Mouse (Mus musculus) embryonic fibroblast, embryonic 13.5 days (primary cell): ENCODE measurements around the gene Sin3b. TPM values are rescaled to one million over a fixed set of nuclear protein-coding genes. Genes with fewer than 3 reads are reported as not detected.
"Not testable (repeated sequence)": the region's sequence is repeated elsewhere in the genome, so short reads cannot be mapped to it uniquely, and the experiment has no call there.

Experiments
- H3K27ac ChIP-seq: 2 replicates; pipeline ENCODE4 v1.5.1; 2012; ENCODE audit warnings: low read length, control low read depth, inconsistent platforms; ENCODE audit not compliant: insufficient read depth
- H3K4me1 ChIP-seq: 2 replicates; pipeline ENCODE4 v1.6.1; 2011; ENCODE audit warnings: low read length; ENCODE audit not compliant: control insufficient read depth, insufficient read depth
- H3K4me3 ChIP-seq: 2 replicates; pipeline ENCODE4 v1.5.1; 2011; ENCODE audit warnings: mild to moderate bottlenecking, control low read depth, low read length; ENCODE audit not compliant: insufficient read depth
- CTCF ChIP-seq: IDR thresholded peaks from 2 replicates; pipeline ENCODE4 v1.5.1; 2011; ENCODE audit warnings: mild to moderate bottlenecking, control low read depth, low read length, moderate library complexity, borderline replicate concordance; ENCODE audit not compliant: insufficient read depth
- POLR2A ChIP-seq: IDR thresholded peaks from 2 replicates; pipeline ENCODE4 v1.6.1; 2011; ENCODE audit warnings: low read depth, mild to moderate bottlenecking, control low read depth, low read length, moderate library complexity
- polyA plus RNA-seq: library from polyadenylated mRNA; stranded (reverse); fragments of >200 nt; gene quantifications from 2 replicates; pipeline ENCODE4 v1.2.4, GENCODE M21; 2011; ENCODE audit warnings: low read depth; ENCODE audit not compliant: missing spikeins, insufficient read length

The Sin3b gene
- polyA plus RNA-seq, result 95.0 and 97.8 TPM in 2 replicates

GRCm38 (mm10) chr8:72722769-72723650, at the start of gene Sin3b:
TSS of gene Sin3b (plus strand) at chr8:72723285.
- H3K27ac ChIP-seq, result no peak within 1 kb of the TSS
- TF ChIP-seq POLR2A (peak; percentile 95), CTCF (no peak)

GRCm38 (mm10) chr8:72674184-72674583, 48.9 kb upstream of the Sin3b start:
- no peak for TF ChIP-seq POLR2A
- TF ChIP-seq CTCF, result no peak
- H3K4me3 ChIP-seq, result no peak overlapping the region
- no peak overlapping the region for H3K27ac ChIP-seq
- H3K4me1 ChIP-seq, result no peaks in the 10 kb centered on the region

More at GRCm38 (mm10) chr8:72722769-72723650, at the start of gene Sin3b:
- Histone ChIP-seq H3K4me1 (peaks cover 2% of the 10 kb centered on the region; the same call in 1 of the 2 replicates), H3K4me3 (peak within 1 kb of the TSS; percentile 64)

- no peak for TF ChIP-seq POLR2A
- TF ChIP-seq CTCF, result no peak
- H3K27ac ChIP-seq, result no peak overlapping the region
- H3K4me3 ChIP-seq, result no peak overlapping the region
- H3K4me1 ChIP-seq, result no peaks in the 10 kb centered on the region
Measured at GRCm38 (mm10) chr8:72676436-72676835, 46.6 kb upstream of the Sin3b start.

- H3K4me1 ChIP-seq, H3K4me3 ChIP-seq, H3K27ac ChIP-seq: not testable (repeated sequence)
Measured at GRCm38 (mm10) chr8:72676844-72677243, 46.2 kb upstream of the Sin3b start.

GRCm38 (mm10) chr8:72677331-72677730, 45.8 kb upstream of the Sin3b start:
- H3K4me3 ChIP-seq, result no peak overlapping the region
- 0 out of 2 replicates have a peak, but pooled peaks cover 3% of the 10 kb centered on the region for H3K4me1 ChIP-seq
- no peak for TF ChIP-seq POLR2A
- no peak for TF ChIP-seq CTCF
- H3K27ac ChIP-seq, result no peak overlapping the region

- H3K27ac ChIP-seq, result no peak overlapping the region
- H3K4me3 ChIP-seq, result no peak overlapping the region
- H3K4me1 ChIP-seq, result peaks cover 12% of the 10 kb centered on the region
- TF ChIP-seq CTCF (peak; percentile 87), POLR2A (no peak)
Measured at GRCm38 (mm10) chr8:72680133-72680532, 43.0 kb upstream of the Sin3b start.

- Histone ChIP-seq H3K4me1 (peaks cover 12% of the 10 kb centered on the region), H3K27ac (no peak overlapping the region), H3K4me3 (no peak overlapping the region)
- TF ChIP-seq CTCF (no peak), POLR2A (no peak)
Measured at GRCm38 (mm10) chr8:72682051-72682687, 40.9 kb upstream of the Sin3b start.

GRCm38 (mm10) chr8:72683010-72683521, 40.0 kb upstream of the Sin3b start:
- TF ChIP-seq CTCF (no peak), POLR2A (no peak)
- Histone ChIP-seq H3K4me3 (no peak overlapping the region), H3K27ac (no peak overlapping the region)

GRCm38 (mm10) chr8:72683572-72684099, 39.4 kb upstream of the Sin3b start:
- H3K27ac ChIP-seq, H3K4me3 ChIP-seq: not testable (repeated sequence)
- peaks cover 12% of the 10 kb centered on the region for H3K4me1 ChIP-seq

More at GRCm38 (mm10) chr8:72683010-72683521, 40.0 kb upstream of the Sin3b start:
- H3K4me1 ChIP-seq, result peaks cover 12% of the 10 kb centered on the region

GRCm38 (mm10) chr8:72698349-72698926, 24.6 kb upstream of the Sin3b start:
- TF ChIP-seq POLR2A, result no peak
- no peak for TF ChIP-seq CTCF
- H3K4me3 ChIP-seq, result no peak overlapping the region
- H3K4me1 ChIP-seq, result no peaks in the 10 kb centered on the region
- H3K27ac ChIP-seq, result no peak overlapping the region
